Mouse (Mus musculus) brain, embryonic 18.5 days (tissue): ENCODE results near the gene Zfp28.
"Not testable (repeated sequence)": the region's sequence is repeated elsewhere in the genome, so short reads cannot be mapped to it uniquely, and the experiment has no call there.

ENCODE experiments used
- DNase-seq: peaks from one replicate; pipeline ENCODE4 v3.0.0-alpha.2; 2012; ENCODE audit warnings: low read depth, low spot score

The Zfp28 gene

GRCm38 (mm10) chr7:6383044-6383455 is at the start of gene Zfp28:
Gene Zfp28, plus strand, starts transcription at chr7:6383295.
- DNase-seq: peak; percentile 91

DNA sequence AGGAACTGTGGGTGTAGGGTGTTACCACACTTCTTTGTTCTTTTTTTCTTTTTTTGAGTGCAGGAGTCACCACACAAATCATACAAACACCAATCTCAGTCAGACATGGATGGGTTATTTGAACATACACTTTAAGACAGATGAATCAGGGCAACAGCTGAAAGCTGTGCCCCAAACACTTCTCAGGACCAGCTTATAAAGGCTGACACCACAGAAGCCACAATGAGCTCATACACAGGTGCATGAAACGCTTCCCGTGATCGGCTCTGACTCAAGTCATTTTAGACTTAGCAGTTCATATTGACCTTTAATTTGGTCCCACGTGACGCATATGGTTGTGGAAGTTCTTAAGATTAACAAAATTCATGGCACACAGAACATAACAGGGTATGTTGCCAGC is 43.2 kb upstream of the Zfp28 start:
- no peak for DNase-seq

DNA sequence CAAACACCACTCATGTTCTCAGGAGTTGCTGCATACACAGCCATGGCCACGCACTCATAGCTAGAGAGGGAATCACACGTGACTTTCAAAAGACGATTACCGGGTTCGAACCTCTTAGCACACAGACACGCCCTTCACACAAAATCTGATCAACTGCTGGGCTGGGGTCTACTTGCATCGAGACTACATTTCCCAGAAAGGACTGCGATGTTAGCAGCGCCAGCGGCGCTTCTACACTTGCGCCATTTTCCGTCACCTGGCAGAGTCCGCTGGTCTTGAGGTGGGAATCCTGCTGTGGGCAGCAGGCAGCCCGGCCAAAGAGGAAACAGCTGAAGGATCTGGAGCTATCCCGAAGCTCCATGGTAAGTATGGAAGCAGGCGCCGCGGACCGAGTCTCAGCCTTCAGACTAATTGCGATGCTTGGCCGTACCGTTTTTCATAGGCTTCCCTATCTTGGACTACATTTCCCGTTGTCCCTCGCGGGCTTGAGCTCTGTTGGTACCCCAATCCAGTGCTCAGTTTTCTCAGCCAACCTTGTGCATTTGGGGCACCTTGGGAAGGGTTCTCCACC is 39.5 kb upstream of the Zfp28 start, which contains the start of gene Gm3854:
Gm3854 (plus strand) TSS at position 259 of the 571 bp plus-strand sequence.
- DNase-seq: peak; percentile 81

DNA sequence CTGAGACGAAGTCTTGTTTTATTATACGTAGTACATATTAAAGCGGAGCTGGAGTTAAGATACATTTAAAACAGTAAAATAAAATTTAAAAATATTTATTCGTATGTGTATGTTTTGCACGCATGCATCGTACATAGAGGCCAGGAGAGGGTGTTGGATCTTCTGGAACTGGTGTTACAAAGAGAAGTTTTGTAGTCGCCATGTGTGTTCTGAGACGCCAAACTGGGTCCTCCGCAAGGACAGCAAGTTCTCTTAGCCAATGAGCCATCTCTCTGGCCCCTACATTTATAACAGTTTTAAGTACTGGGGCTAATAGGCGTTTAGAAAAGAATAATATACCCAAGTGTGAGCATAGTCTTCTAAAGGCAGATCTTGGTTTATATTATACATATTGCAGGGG is 39.0 kb upstream of the Zfp28 start:
- DNase-seq: no peak

DNA sequence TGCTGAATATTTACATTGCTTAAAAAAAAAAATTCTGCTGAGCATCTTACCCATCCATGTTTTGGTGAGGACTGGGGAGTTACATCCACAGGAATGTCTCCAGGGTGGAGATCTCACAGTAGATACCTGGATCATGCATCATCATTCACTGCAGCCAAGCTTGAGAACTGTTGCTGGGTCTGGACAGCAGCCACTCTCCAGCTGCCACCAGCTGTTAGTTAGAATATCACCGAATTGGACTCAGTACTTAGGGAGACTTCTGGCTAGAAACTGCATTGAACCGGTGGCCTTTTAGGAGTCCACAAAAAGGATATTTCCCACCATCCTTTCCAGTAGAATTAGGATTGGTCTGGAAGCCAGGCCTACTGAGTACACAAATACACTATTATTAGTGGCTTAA is 25.0 kb upstream of the Zfp28 start:
- no peak for DNase-seq

DNA sequence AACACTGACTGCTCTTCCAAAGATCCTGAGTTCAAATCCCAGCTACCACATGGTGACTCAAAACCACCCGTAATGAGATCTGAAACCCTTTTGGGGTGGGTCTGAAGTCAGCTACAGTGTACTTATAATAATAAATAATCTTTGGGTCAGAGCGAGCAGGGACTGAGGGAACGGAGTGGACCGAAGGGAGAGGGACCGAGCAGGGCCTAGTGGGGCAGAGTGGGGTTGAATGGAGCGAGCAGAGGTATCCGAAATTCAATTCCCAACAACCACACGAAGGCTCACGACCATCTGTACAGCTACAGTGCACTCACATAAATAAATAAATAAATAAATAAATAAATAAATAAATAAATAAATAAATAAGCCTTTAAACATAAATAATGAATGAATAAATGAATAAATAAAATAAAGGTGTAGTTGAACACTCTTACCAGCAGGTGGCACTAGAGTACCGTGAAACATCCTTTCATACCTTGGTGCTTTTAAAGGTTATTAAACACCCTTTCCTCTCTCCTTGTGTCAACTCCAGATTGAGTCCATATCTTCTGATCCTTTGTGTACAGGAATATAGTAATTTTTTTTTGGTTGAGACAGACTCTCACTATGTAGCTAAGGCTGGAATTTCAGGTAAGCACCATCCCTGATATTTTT is 24.0 kb upstream of the Zfp28 start:
- peak; percentile 59 for DNase-seq

DNA sequence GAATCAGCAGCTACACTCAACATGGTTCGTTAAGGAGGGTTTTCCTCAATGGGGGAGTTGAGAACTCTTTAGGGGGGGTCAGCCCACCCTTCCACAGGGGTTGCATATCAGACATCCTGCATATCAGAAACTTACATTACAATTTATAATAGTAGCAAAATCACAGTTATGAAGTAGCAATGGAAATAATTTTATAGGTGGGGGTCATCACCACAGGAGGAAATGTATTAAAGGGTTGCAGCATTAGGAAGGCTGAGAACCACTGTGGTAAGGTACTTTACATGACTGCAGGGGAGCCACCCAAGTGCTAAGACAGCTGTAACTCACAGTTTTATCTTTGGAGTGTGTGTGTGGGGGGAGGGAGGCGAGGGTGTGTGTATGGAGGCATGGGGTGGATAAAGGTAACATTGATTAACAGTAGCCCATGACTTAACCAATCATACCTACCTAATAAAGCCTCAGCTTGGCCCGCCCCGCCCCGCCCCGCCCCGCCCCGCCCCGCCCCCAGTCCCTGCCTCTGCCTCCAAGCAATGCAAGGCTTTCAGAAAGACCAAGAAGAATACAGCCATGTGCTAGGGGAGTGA is 22.5 kb upstream of the Zfp28 start:
- DNase-seq: no peak

DNA sequence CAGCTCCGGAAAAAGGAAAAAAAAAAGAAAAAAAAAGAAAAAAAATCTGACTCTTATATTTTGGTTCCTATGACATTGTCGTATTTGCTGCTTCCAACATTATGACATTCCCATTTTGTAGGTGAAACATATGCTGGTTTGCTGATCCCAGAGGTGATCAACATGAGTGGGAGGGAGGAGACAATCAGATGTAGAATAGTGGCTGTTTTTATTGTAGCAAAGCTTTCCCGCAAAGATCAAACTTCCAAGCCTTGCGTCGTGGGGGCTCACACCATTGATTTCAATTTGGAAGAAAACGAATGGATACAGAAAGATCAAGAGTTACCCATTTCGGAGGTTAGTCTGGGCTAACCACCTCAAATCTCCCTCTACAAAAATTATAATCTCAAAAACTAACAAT is 21.3 kb upstream of the Zfp28 start:
- DNase-seq: no peak

GRCm38 (mm10) chr7:6362268-6363046 is 20.6 kb upstream of the Zfp28 start:
- DNase-seq: peak; percentile 99

DNA sequence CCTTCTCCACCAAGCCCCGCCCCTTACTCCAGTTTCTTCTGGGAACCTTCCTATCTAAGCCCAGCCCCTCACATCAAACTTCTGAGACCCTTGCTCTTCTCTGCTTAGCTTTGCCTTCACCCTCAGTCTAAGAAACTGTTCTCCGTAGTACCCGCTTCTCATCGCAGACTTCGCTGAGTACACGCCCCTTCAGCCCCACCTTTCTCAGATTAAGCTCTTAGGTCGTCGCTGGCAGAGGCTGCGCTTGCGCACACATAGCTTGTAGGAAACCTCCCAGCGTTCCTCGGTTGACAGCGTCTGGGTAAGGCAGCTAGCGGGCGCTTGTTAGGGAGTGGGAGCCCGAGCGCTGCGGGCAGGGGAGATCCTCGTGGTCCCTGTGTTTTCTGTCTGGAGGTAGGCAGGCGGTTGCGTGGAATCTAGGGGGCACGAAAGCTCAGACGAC is 20.0 kb upstream of the Zfp28 start, which contains the start of gene Zfp78:
Zfp78 (plus strand) TSS at position 234 of the 442 bp plus-strand sequence.
- peak; percentile 93 for DNase-seq

DNA sequence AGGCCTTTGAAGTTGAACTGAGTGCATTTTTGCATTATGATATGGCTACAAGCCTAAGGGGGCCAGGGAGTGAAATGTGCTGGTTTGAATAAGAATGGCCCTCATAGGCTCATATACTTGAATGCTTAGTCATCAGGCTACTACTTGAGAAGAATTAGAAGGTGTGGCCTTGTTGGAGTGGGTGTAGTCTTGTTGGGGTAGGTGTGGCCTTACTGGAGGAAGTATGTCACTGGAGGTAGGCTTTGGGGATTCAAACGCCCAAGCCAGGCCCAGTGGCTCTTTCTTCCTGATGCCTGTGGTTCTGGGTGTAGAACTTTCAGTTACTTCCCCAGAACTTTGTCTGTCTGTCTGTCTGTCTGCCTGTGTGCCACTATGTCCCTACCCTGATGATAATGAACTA is 18.3 kb upstream of the Zfp28 start:
- DNase-seq: no peak

GRCm38 (mm10) chr7:6367185-6367584 is 15.9 kb upstream of the Zfp28 start:
- no peak for DNase-seq

DNA sequence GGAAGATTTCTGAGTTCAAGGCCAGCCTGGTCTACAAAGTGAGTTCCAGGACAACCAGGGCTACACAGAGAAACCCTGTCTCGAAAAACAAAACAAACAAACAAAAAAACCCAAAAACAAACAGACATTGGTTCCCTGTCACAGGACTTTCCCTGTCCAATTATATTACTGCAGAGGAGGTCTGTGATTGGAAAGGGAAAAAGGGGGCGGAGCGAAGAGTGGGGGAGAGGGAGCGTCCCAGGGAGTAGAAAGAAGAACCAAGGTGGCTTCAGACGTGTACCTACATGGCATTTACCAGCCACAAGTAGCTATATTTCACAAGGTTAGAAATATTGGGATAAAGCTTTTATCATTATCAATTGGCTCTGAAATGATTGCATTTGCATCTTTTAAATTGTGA is 14.9 kb upstream of the Zfp28 start:
- DNase-seq: not testable (repeated sequence)

DNA sequence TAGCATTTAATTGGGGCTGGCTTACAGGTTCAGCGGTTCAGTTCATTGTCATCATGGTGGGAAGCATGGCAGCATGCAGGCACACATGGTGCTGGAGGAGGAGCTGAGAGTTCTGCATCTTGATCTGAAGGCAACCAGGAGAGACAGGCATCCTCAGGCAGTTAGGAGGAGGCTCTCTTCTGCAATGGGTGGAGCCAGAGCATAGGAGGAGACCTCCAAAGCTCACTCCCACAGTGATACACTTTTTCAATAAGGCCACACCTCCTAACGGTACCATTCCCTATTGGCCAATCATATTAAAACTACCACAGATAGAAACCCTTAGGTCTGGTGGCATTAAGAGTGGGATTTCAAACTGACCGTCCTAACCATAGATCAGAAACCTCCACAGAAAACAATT is 13.6 kb upstream of the Zfp28 start:
- no peak for DNase-seq

- DNase-seq: no peak
Measured at GRCm38 (mm10) chr7:6372993-6373392, 10.1 kb upstream of the Zfp28 start.

GRCm38 (mm10) chr7:6378441-6378840 is 4.7 kb upstream of the Zfp28 start:
- DNase-seq: no peak

DNA sequence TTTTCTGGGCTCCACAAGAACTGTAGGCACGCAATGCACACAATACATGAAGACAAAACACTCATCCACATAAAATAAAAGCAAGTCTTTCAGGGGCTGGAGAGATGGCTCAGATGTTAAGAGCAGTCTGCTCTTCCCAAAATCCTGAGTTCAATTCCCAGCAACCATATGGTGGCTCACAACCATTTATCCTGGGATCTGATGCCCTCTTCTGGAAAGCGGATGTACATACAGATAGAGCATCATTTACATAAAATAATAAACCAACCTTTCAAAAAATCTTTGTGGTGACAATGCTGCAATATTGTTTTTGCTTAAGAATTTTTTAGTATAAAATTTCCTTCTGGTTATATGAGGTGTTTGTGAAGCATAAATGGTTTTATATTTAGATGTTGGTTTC is 1.7 kb upstream of the Zfp28 start:
- no peak for DNase-seq

DNA sequence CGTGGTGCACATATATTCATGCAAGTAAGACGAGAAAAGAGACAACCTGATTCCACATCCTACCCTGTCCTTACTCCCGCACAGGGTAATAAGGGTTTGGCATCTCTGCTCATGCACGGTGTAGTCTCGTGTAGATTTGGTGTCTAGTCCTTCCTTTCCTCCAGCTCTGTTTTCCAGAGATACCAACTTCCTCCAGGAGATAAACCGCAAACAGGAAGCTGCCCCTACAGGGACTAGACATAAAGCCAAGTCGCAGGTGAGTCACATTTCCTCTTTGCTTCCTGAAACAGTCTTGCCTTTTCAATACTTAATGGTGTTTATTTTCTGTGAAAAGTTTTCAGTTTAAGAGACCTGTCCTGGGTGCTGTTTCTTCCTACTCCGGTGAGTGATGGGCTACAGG is 916 bp downstream of the Zfp28 start:
- no peak for DNase-seq

- no peak for DNase-seq
Measured at GRCm38 (mm10) chr7:6386995-6387394, 3.9 kb downstream of the Zfp28 start.

DNA sequence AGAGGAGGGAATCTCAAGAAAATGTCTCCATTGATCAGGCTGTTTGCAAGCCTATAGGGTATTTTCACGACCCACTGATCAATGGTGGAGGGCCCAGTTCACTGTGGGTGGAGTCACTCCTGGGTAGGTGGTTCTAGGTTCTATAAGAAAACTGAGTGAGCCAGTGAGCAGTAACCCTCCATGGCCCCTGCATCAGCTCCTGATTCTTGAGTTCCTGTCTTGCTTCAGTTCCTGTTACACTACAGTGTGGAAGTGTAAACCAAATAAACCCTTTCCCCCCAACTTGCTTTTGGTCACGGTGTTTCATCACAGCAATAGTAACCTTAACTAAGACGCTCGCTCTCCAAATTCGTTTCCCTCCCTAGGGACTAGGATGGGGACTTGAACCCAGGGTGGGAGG is 5.9 kb downstream of the Zfp28 start:
- DNase-seq: no peak

GRCm38 (mm10) chr7:6389449-6389848 is 6.4 kb downstream of the Zfp28 start:
- no peak for DNase-seq
